Mouse (Mus musculus) liver, embryonic 11.5 days (tissue): ENCODE results near the gene Rack1. TPM values are rescaled to one million over a fixed set of nuclear protein-coding genes. Genes with fewer than 3 reads are reported as not detected.
A peak's percentile ranks its signal among the peaks of the same experiment; 100 is the strongest.
"Not testable (repeated sequence)": the region's sequence is repeated elsewhere in the genome, so short reads cannot be mapped to it uniquely, and the experiment has no call there.

ENCODE experiments used
- ATAC-seq: fragments of 200-750 bp; cut with Nextera tagmentation; replicated peaks from 2 replicates; pipeline ENCODE4 v1.8.0; 2017; ENCODE audit warnings: moderate number of reproducible peaks, mild to moderate bottlenecking, moderate TSS enrichment, moderate library complexity; ENCODE audit not compliant: low FRiP score
- DNase-seq: peaks from one replicate; pipeline ENCODE4 v3.0.0-alpha.2; 2017; ENCODE audit warnings: low spot score
- H3K27ac ChIP-seq: fragments of 300-500 bp; sonication (generic); 2 replicates; pipeline ENCODE4 v1.5.1; 2014; ENCODE audit warnings: mild to moderate bottlenecking, low read depth, low read length, control low read depth
- H3K27me3 ChIP-seq: fragments of 300-500 bp; sonication (generic); replicated peaks from 2 replicates; pipeline ENCODE4 v1.6.1; 2014; ENCODE audit warnings: low read length, mixed read lengths; ENCODE audit not compliant: control insufficient read depth, insufficient read depth
- H3K36me3 ChIP-seq: fragments of 300-500 bp; sonication (generic); 2 replicates; pipeline ENCODE4 v1.6.1; 2014; ENCODE audit warnings: mild to moderate bottlenecking, low read length, moderate library complexity, mixed read lengths; ENCODE audit not compliant: control insufficient read depth, insufficient read depth
- H3K4me1 ChIP-seq: fragments of 300-500 bp; sonication (generic); replicated peaks from 2 replicates; pipeline ENCODE4 v1.6.1; 2014; ENCODE audit warnings: low read length, mixed read lengths; ENCODE audit not compliant: control insufficient read depth, insufficient read depth
- H3K4me2 ChIP-seq: fragments of 300-500 bp; sonication (generic); 2 replicates; pipeline ENCODE4 v1.6.1; 2014; ENCODE audit warnings: mild to moderate bottlenecking, control low read depth, moderate library complexity
- H3K4me3 ChIP-seq: fragments of 300-500 bp; sonication (generic); 2 replicates; pipeline ENCODE4 v1.5.1; 2014; ENCODE audit warnings: low read depth, low read length, control low read depth
- H3K9ac ChIP-seq: fragments of 300-500 bp; sonication (generic); 2 replicates; pipeline ENCODE4 v1.6.1; 2014; ENCODE audit warnings: low read depth, low read length, control low read depth
- H3K9me3 ChIP-seq: fragments of 300-500 bp; sonication (generic); 2 replicates; pipeline ENCODE4 v1.6.1; 2016; ENCODE audit warnings: low read length, inconsistent platforms, mixed read lengths; ENCODE audit not compliant: control insufficient read depth
- WGBS: fragments of 180-500 bp; shearing (Covaris S2); extraction: QIAGEN DNeasy Blood & Tissue Kit; methylation state at CpG from one replicate; pipeline ENCODE4 v1.1.7; 2014; 5-methylcytosine and 5-hydroxymethylcytosine counted together
- polyA plus RNA-seq: library from polyadenylated mRNA; unstranded; fragments of >200 nt; fragmentation: Nextera tagmentation; extraction: Ambion mirVana; gene quantifications from 2 replicates; pipeline ENCODE4 v1.2.1, GENCODE M21; 2014

The Rack1 gene
- polyA plus RNA-seq, 1 experiment from 2014 or later = 1,248 TPM

- H3K27ac ChIP-seq = no peak overlapping the region
Observed at GRCm38 (mm10) chr11:48789973-48790823, 9.9 kb upstream of the Rack1 start.

GRCm38 (mm10) chr11:48790946-48791345 lies 9.2 kb upstream of the Rack1 start:
- no peaks in the 10 kb centered on the region for H3K9me3 ChIP-seq
- H3K4me3 ChIP-seq = no peak overlapping the region
- no peaks in the 10 kb centered on the region for H3K36me3 ChIP-seq
- DNase-seq (no peak), ATAC-seq (no peak)
- 46% methylated on average over 8 of the region's 8 CpGs for WGBS
- H3K27ac ChIP-seq = no peak overlapping the region
- H3K9ac ChIP-seq = no peak overlapping the region
- peaks cover 12% of the 10 kb centered on the region for H3K4me1 ChIP-seq
- H3K4me2 ChIP-seq = peak overlapping the region; percentile 68
- no peaks in the 10 kb centered on the region for H3K27me3 ChIP-seq

More at GRCm38 (mm10) chr11:48789973-48790823, 9.9 kb upstream of the Rack1 start:
- Histone ChIP-seq H3K4me3 (peak overlapping the region; percentile 26), H3K27me3 (no peaks in the 10 kb centered on the region), H3K9ac (no peak overlapping the region), H3K9me3 (no peaks in the 10 kb centered on the region), H3K4me2 (peak overlapping the region; percentile 68), H3K36me3 (no peaks in the 10 kb centered on the region), H3K4me1 (peaks cover 12% of the 10 kb centered on the region)
- DNase-seq = peak; percentile 73
- peak; percentile 42; the same call in 1 of the 2 replicates for ATAC-seq
- 19% methylated on average over 20 of the region's 20 CpGs for WGBS

- H3K27ac ChIP-seq, H3K36me3 ChIP-seq, H3K4me3 ChIP-seq, H3K9ac ChIP-seq, DNase-seq, H3K9me3 ChIP-seq, H3K4me2 ChIP-seq, H3K27me3 ChIP-seq, ATAC-seq: not testable (repeated sequence)
- WGBS = 84% methylated on average over 9 of the region's 9 CpGs
- H3K4me1 ChIP-seq = peaks cover 16% of the 10 kb centered on the region
Observed at GRCm38 (mm10) chr11:48791894-48792293, 8.2 kb upstream of the Rack1 start.

- no peak overlapping the region for H3K9ac ChIP-seq
- DNase-seq (no peak), ATAC-seq (no peak)
- H3K36me3 ChIP-seq = no peaks in the 10 kb centered on the region
- H3K4me3 ChIP-seq = no peak overlapping the region
- 96% methylated on average over 3 of the region's 3 CpGs for WGBS
- H3K27ac ChIP-seq = no peak overlapping the region
- H3K4me2 ChIP-seq = no peak overlapping the region
- peaks cover 28% of the 10 kb centered on the region for H3K4me1 ChIP-seq
- no peaks in the 10 kb centered on the region for H3K9me3 ChIP-seq
- no peaks in the 10 kb centered on the region for H3K27me3 ChIP-seq
Observed at GRCm38 (mm10) chr11:48793184-48793583, 6.9 kb upstream of the Rack1 start.

- Histone ChIP-seq H3K27ac (no peak overlapping the region), H3K4me2 (no peak overlapping the region), H3K27me3 (no peaks in the 10 kb centered on the region), H3K4me3 (no peak overlapping the region), H3K36me3 (no peaks in the 10 kb centered on the region), H3K9ac (no peak overlapping the region), H3K4me1 (peaks cover 28% of the 10 kb centered on the region), H3K9me3 (no peaks in the 10 kb centered on the region)
- ATAC-seq (no peak), DNase-seq (no peak)
- WGBS = 89% methylated on average over 7 of the region's 7 CpGs
Observed at GRCm38 (mm10) chr11:48795221-48795620, 4.9 kb upstream of the Rack1 start.

GRCm38 (mm10) chr11:48796290-48796689 lies 3.8 kb upstream of the Rack1 start:
- H3K9ac ChIP-seq = no peak overlapping the region
- ATAC-seq (no peak), DNase-seq (no peak)
- H3K4me2 ChIP-seq = no peak overlapping the region
- H3K36me3 ChIP-seq = peaks cover 3% of the 10 kb centered on the region; the same call in 1 of the 2 replicates
- H3K27me3 ChIP-seq = no peaks in the 10 kb centered on the region
- H3K4me1 ChIP-seq = peaks cover 19% of the 10 kb centered on the region
- no peaks in the 10 kb centered on the region for H3K9me3 ChIP-seq
- H3K4me3 ChIP-seq = no peak overlapping the region
- no peak overlapping the region for H3K27ac ChIP-seq
- 79% methylated on average over 4 of the region's 4 CpGs for WGBS

- H3K4me2 ChIP-seq = peak overlapping the region; percentile 90
Observed at GRCm38 (mm10) chr11:48797287-48797686, 2.8 kb upstream of the Rack1 start.

GRCm38 (mm10) chr11:48798308-48798707 lies 1.8 kb upstream of the Rack1 start:
- H3K27me3 ChIP-seq = no peaks in the 10 kb centered on the region
- ATAC-seq = no peak
- H3K27ac ChIP-seq = peak overlapping the region; percentile 13; the same call in 1 of the 2 replicates
- peak overlapping the region; percentile 84 for H3K4me3 ChIP-seq
- no peak for DNase-seq
- H3K9ac ChIP-seq = peak overlapping the region; percentile 51
- peaks cover 32% of the 10 kb centered on the region for H3K4me1 ChIP-seq
- 49% methylated on average over 7 of the region's 7 CpGs for whole genome bisulfite sequencing
- H3K36me3 ChIP-seq = peaks cover 23% of the 10 kb centered on the region
- peak overlapping the region; percentile 90 for H3K4me2 ChIP-seq
- H3K9me3 ChIP-seq = no peaks in the 10 kb centered on the region

More at GRCm38 (mm10) chr11:48797287-48797686, 2.8 kb upstream of the Rack1 start:
- DNase-seq (no peak), ATAC-seq (no peak)
- Histone ChIP-seq H3K27me3 (no peaks in the 10 kb centered on the region), H3K4me3 (no peak overlapping the region), H3K4me1 (peaks cover 26% of the 10 kb centered on the region), H3K36me3 (peaks cover 13% of the 10 kb centered on the region), H3K27ac (no peak overlapping the region; the same call in 1 of the 2 replicates), H3K9ac (peak overlapping the region; percentile 51), H3K9me3 (no peaks in the 10 kb centered on the region)
- WGBS = 47% methylated on average over 5 of the region's 5 CpGs
